Mouse (Mus musculus) hindlimb bud, embryonic 11.5 days (tissue): ENCODE data around the gene Birc7.

Experiments
- DNase-seq: peaks from one replicate; pipeline ENCODE4 v3.0.0-alpha.2; 2012; ENCODE audit warnings: low read depth, low spot score; ENCODE audit errors: extremely low spot score

Birc7 gene

DNA sequence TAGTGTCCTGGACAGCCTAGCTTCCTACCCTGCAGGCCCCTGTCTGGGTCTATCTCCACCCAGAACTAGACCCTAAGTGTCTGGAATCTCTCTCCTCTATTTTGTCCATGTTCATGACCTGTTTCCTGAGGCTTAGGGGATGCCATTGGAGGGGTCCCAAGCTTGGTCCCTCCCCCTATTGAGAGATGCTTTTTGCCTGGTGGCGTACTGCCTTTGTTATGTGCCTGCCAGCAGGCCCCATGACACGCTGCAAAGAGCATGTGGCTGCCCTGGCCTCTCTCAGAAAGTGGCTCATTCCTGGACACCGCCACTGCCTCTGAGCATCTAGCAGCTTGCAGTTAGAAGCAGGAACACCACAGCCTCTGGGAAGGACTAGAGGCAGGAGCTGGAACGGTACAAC is at the start of gene Birc7:
Gene Birc7 (plus strand): TSS at position 301 of the 400 bp plus-strand sequence.
- DNase-seq: no peak

DNA sequence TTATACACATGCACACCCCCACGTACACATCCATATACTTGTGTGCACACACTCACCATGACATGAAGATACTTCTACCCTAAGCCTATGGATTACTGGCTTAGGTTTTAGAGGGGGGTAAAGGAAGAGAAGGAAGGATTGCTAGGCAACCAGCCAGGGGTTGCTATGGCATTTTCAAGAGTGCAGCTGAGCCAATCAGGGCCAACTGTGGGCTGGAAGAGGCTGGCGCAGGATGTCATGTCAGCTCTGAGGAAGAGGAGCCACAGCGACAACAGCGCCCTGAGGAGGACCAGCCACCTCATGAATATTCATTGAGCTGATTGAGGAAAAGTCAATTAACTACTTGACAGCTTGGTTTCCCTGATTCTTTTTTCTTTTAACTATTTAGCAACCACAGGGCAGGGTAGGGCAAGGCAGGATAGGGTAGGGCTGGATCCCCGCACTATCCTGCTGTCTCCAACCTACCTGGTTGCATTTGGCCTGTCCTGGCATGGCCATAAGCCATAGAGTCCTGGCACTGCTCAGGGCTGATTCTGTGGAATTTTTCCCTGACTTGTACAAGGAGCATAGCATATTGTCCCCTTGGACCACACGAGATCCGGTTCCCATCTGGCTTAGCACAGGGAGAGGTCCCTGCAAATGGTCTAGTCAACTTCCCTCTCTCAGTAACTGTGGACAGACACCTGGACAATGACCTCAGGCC is 49.3 kb upstream of the Birc7 start:
- no peak for DNase-seq

DNA sequence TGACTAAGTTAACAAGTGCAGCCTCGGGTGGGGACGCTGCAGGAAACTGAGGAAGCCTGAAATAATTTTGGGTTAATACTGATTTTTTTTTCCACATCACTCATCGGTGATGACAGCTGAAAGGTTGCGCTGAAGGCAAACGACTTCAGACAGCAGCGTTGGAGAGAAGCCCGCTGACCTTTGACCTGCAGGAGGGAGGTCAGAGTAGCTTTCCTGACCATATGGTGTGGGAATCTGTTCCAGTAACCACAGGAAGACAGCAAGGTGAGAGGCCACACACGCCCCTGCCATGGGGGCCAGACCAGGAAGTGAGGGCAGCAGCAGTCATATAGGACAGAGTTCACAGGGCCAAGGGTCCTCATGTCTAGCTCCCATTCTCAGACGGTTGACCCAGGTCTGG is 47.5 kb upstream of the Birc7 start:
- DNase-seq: no peak

DNA sequence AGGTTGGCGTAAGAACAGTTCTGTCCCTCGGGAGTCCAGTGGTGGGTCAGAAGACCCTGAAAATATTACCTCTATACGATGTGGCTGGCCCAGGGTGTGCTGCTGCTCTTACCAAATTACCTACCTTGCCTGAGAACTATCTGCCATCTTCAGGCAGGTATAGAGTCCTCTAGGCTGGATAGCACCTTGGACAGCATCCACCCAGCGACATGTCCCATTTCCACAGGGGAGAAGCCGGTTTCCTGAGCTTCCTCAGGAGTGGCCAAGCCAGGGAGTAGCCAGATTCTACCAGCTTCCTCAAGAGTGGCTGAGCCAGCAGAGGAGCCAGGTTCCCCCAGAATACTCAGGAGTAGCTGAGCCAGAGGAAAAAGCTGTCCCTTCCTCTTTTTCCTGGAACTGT is 43.6 kb upstream of the Birc7 start:
- no peak for DNase-seq

DNA sequence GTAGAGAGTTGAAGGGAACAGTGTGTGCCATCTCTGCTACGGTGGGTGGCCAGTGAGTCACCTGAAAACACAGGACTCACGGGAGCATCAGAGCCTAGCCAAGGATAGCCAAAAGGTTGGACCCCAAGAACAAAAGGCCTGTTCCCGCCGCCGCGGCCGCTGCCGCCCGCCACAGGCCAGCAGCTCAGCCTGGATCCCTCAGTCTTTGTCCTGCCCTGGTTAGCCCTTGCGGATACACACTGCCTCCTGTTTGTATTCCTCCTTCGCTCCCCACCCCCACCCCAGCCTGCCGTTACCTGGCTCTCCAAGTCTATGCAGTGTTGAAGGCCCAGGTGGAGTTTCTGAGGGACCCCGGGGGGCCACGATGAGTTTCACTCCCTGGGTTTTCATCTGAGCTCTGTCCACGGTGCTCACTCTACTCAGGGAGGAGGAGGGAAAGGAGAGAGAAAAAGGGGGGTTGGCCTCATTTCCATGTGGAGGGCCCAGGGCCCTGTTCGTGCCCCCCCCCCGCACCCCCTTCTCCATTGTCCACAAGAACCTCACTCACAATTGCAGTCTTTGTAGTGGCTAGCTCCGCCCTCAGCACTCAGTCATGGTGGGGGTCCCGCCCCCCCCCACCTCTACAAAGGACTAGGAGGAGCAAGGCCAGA is 39.4 kb upstream of the Birc7 start:
- no peak for DNase-seq

DNA sequence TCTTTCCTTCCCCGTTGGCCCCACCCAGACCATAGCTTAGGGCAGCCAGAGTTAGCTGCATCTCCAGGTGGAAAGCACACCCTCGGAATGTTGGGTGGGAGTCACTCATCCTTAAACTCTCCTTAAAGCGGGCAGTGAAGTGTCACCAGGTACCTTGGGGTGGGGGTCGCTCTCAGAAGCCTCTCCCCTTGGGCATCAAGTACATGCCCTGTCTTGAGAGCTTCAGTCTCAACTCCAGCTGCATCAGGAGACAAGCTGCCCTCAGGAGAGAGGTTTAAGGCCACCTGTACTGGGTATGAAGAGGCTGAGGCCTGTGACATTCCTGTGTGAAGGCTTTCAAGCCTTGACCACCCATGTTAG is 38.9 kb upstream of the Birc7 start:
- no peak for DNase-seq

DNA sequence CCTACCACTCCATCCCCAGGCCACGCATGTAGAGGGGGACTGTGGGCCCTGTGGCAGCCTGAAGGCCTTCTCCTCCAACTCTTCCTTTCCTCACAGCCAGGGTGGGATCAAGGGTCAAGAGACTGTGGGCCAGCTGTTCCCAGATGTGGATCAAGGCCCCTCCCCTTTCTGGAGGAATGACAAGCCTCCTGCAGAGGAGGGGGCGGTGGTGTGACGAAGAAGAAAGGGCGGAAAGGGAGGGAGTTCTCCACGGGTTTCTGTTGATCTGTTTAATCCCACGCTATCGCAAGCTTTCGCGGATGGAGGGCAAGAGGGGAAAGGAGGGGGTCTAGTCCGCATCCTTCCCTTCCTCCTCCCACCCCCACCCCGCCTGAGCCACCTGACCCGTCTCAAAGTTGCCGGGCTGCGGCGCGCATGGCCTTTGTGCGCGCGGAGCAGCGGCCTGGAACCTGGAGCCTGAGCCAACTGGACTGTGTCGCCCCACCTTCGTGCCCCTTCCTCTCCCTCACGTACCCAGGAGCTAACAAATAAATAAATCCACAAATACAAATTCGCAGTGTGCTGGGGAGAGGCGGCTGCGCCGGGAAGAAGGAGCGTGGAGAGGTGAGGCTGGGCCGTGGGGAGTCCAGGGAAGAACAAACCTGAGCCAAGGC is 38.3 kb upstream of the Birc7 start:
- no peak for DNase-seq

DNA sequence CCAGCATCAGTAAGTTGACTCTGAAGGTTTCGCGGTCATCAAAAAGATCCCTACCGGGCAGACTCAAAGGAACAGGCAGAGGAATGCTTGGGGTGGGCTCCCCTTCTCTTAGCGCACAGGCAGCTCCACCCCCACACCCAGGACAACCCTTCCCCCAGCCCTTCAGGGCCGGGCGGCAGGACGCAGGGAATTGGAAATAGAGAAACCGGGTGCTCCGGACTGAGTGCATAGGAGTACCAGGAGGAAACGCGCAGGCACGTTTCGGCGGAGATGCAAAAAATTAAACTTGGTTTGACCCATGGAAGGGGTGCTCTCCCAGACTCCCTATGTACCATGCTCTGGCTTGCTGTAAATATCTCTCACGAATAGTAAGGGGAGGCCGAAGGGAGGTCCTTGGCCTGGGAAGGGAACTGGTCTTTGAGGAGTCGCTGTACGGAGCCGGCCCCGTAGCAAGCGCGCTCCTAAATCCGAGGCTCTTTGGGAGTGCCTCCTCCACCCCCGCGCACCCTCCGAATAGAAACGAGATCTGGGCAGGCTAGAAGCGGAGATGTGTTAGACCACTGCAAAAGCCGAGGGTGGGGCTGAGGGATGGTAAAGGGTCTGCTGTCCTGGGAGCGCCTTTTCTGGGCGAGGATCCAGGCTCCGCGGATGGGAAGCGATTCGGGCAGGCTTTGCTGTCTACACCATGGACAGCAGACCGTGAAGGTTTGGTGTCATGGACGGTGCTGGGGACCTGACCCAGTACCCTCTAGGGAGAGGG is 37.6 kb upstream of the Birc7 start:
- no peak for DNase-seq

DNA sequence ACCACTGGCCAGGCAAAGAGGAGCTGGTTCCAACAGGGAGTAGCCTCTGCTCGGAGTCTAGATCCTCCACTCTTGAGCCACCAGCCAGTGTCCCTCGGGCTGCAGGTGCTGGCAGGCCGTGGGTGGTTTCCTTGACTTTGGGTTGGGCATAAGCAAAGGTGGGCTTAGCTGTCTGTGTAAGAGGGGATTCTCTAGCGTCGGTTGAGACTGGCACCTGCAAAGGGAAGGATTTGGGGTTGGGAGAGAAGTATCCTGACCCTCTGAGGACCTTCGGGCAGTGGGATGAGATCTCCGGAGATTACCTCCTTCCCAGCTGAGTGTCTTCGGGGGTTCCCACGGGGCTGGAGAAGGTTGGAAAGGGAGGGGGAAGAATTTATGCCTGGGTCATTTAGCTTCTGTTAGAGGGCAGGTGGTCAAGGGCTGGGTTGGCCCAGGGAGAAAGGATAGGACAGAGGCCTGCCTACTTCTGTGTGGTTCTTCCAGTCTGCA is 36.9 kb upstream of the Birc7 start:
- DNase-seq: no peak

DNA sequence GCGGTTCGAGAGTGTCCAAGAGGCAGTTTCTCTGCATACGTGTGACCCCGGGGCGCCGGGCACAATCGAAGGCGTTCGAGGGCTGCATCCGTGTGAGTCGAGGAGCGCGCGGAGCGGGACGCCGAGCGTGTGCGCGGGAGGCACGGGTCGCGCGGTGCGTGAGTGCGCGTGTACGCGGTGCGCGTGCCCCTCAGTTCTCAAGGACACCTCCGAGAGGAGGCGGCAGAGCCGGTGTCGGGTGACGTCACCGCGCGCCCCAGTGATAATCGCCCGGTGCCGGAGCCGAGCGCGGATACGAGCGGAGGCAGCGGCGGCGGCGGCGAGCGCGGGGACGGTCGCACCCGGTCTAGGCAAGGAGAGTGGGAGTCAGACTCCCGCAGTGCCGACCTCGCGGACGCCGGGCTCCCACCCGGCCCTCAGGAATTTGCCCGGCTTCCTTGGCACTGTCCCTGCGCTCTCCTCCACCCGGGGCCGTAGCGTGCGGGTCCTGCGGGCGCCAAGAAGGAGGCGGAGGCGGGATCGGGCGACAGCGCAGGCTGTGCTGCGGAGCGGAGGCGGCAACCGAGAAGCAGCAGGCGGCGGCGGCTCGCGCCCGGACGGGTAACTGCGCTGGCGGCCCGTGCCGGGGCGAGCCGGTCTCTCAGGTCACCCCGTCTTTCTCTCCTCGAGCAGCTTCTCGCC is 35.8 kb upstream of the Birc7 start:
- no peak for DNase-seq

DNA sequence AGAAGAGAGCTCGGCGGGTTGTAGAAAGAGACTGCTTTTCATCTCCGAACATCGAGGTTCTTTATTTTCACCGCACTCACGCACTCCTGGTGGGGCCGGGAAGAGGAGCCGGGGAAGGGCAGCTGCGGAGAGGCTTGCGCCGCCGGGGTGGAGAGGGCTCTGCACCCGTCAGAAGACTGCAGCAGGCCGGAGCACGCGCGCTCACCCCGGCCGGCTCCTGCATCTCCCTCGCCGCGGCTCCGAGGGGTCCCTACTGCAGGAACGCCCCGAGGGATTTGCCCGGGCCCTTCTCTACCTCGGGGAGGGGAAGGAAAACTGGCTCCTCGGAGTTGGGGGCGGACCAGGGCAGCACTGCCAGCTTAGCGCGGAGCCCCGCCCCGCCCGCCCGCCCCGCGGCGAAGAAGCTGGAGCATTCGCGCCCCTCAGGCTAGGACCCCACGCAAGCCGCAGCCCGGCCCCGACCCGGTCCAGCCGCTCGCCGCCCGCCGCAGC is 35.2 kb upstream of the Birc7 start:
- DNase-seq: no peak

DNA sequence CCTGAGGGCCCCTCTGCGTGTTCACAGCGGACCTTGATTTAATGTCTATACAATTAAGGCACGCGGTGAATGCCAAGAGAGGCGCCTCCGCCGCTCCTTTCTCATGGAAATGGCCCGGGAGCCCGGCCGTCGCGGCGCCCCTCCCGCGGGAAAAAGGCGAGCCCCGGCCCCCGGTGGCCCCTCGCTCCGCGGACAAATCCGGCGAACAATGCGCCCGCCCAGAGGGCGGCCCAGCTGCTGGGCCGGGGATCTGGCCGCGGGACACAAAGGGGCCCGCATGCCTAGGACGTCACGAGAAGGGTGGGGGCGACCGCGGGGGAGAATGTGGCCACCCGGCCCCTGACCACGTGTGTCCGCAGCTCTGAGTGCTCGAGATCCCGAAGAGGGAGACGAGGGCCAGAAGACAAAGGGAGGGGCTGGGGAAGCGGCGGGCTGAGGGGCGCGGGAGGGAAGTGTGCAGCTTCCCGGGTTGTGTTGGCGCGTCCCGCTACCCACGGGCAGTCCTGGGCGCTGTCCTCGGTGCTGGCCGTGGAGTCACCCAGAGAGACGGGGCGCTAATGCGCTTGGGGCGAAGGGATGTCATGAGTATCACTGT is 34.7 kb upstream of the Birc7 start:
- no peak for DNase-seq

DNA sequence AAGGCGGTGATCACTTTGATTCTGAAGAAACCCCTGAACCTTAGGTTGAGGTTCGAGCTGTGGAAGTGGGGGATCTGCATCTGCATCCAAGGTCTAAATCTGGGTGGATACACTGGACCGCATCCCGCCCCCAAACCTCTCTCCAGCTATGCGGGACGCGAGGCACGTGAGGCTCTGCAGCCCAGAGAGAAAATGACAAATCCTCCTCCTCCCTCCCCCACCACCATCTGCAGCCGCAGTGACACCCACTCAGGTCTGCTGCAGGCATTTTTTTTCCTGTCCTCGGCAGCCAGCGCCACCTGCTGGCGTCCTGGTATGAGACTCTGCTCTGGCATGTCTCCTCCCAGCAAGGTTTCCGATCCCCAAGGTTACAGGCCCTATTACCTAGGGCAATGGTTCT is 34.1 kb upstream of the Birc7 start:
- DNase-seq: peak; percentile 41

DNA sequence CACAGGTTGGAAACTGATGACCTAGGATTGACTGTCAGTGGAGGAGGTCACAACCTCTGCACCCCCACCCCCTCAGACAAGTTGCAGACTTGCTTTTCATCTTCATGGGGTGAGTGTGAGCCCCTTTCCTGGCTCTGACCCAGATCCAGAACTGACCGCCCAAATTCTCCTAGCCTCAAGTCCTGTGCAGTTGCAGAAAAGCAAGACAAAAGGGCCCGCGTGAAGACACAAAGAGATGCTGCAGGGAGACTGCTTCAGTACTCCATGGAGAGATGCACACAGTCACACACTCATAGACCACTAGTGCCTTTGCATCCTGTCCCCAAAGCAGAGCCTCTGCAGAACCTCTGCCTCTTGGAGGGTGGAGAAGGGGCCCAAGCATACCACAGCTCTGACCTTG is 33.5 kb upstream of the Birc7 start:
- DNase-seq: no peak

DNA sequence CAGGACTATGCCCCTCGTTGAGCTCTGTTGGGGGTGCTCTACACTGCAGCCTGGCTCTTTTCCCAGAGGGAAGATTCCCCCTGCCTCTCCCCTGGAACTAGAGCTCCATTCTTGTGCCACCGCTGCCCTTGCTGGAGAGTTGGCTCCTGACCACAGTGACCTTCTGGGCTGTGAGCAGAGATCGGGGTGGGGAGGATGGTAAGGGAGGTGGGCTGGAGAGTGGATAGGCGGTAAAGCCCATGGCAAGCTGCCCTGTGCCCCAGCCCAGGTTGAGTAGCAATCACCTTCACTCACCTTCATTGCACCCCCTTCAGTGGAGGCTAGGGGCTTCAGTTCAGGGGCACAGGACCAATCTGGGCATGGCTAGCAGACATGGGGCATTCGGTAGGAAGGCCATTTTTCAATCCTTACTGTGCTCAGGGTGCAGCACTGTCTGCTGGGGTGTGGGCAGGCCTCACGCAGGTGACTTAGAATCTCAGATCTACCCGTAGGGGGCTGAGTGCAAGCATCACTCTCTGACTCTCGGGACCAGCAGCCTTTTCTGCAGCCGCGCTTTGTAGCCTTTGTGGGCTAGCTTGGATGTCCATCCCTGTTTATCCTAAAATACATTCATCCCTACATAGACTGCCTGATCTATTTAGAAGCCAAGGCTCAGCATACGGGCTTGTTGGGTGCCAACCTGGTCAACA is 32.8 kb upstream of the Birc7 start:
- DNase-seq: no peak

DNA sequence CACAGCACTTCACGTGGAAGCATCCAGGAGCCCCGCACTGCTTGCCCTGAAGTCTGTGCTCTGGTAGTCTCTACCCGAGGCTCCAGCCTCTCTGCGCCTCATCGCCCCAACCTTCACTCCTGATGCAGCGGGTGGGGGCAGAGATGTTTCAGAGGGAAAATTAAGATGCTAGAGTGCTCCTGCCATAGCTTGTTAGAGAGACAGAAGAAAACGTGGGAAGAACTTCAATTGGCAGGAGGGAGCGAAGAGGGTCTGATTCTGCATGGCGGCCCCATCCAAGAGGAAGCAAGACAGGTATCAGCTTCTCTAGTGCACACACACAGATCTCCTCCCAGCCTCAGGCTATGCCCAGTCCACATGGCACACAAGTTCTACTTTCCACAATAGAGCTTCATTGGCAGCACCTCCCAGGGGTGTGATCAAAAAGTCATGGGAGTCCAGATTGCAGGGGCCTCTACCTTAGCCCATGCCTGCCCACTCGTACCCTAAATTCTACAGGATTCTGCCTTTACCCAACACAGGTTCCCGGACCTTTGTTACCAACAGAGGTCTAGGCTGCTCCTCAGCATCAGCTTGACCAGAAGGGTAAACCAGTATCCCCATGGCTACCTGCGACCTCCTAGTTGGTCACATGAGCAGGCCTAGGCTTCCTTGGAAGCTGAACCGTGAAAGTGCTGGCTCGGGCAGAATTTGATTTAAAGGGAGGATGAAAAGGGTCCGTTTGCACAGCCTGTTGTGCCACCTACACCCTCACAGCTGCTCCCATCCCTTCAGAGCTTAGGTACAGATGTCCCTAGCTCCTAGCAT is 31.8 kb upstream of the Birc7 start:
- DNase-seq: no peak

DNA sequence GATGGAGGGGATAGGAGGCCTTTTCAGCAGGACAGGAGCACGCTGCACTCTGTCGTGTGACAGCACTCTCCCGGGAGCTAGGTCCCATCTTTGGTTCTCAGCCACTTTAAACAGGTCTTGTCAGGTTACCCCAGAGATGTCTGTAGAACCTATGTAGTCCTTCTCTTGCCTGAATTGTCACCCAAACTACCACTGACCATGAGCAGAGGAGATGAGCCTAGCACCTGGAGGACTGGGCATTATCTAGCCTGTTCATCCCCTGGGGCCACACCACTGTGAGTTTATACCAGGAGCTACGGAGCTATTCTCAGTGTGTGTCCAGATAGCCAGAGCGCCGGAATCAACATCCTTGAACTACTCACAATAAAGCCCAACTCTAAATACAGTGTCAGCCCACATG is 31.0 kb upstream of the Birc7 start:
- no peak for DNase-seq

DNA sequence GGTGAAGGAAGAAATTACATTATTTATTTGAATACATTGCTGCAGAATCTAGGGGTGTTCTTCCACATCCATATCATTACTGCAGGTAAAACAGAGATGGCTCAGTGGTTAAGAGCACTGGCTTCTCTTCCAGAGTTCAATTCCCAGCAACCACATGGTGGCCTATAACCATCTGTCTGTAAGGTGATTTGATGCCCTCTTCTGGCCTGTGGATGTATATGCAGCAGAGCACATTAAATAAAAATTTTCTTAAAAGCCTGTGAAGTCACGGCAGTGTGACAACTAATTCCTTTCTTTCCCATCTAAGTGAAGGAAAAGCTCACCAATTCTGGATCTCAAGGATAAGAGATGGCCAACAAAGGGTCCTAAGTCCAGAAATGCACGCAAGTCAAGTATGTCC is 26.7 kb upstream of the Birc7 start:
- no peak for DNase-seq
